15 mouse cellular contexts compared by ENCODE assay signal in the genomic region with DNA sequence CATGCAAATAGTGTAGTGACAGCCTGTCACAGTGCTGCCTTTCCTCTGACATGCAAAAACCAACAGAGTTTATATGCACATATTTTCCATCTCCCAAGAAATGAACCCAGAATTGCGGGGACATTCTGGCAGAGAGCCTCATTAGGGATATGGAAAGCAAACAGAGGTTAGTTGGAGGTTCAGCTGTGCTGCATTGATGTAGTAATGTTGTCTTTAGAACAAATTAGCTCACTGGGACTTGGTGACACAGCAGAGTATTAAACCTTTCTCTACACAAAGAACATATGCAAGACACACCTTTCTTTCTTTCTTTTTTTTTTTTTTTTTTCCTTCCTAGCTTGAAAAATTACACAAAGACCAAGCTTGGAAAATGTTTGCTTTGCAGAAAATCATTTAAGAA.
"Had no signal": no experiment of that assay in that cellular context is flagged by ENCODE, and none has a peak within 500 bp of the region (broad histone marks: within the 10 kb centered on the region; RNA-seq: fewer than 3 reads in every experiment).

No protein-coding gene starts in this region.

- H3K36me3 ChIP-seq: midbrain, embryonic 13.5 days; midbrain, embryonic 15.5 days; neural tube, embryonic 12.5 days; stomach, embryonic 15.5 days had no signal

- H3K9me3 ChIP-seq: megakaryocyte, embryonic 14.5 days; midbrain, embryonic 13.5 days; midbrain, embryonic 15.5 days; neural tube, embryonic 12.5 days; stomach, embryonic 15.5 days had no signal

- H3K27ac ChIP-seq: macrophage; midbrain, embryonic 13.5 days; midbrain, embryonic 15.5 days; neural tube, embryonic 12.5 days; stomach, embryonic 15.5 days; stomach, postnatal 0 days had no signal

- H3K9ac ChIP-seq: midbrain, embryonic 13.5 days; midbrain, embryonic 15.5 days; neural tube, embryonic 12.5 days; stomach, embryonic 15.5 days had no signal

- DNase-seq: lung, adult 2 months; lung, postnatal 14 days; lung, postnatal 36 days; right cerebral cortex, postnatal 14 days; thymus, adult 2 months; thymus, postnatal 25 days; thymus, postnatal 4 days had no signal

- H3K4me3 ChIP-seq: megakaryocyte, embryonic 14.5 days; midbrain, embryonic 13.5 days; midbrain, embryonic 15.5 days; neural tube, embryonic 12.5 days; stomach, embryonic 15.5 days had no signal

- H3K27me3 ChIP-seq: megakaryocyte, embryonic 14.5 days; midbrain, embryonic 13.5 days; midbrain, embryonic 15.5 days; neural tube, embryonic 12.5 days; stomach, embryonic 15.5 days had no signal

- H3K4me2 ChIP-seq: midbrain, embryonic 11.5 days; midbrain, embryonic 13.5 days; midbrain, embryonic 15.5 days; neural tube, embryonic 12.5 days; stomach, embryonic 15.5 days had no signal

- ATAC-seq: midbrain, embryonic 13.5 days; midbrain, embryonic 15.5 days had no signal

- H3K4me1 ChIP-seq: megakaryocyte, embryonic 14.5 days; midbrain, embryonic 13.5 days; midbrain, embryonic 15.5 days; neural tube, embryonic 12.5 days; stomach, embryonic 15.5 days had no signal
